In genomic region chr13:17116073-17116472, GRCm38 (mm10) we compare ENCODE assay signal across 19 mouse cellular contexts.
"Had no signal": no experiment of that assay in that cellular context is flagged by ENCODE, and none has a peak within 500 bp of the region (broad histone marks: within the 10 kb centered on the region; RNA-seq: fewer than 3 reads in every experiment).

No protein-coding gene starts in this region.

- H3K9ac ChIP-seq: liver, postnatal 0 days; lung, embryonic 15.5 days; midbrain, embryonic 12.5 days; neural tube, embryonic 13.5 days; stomach, embryonic 15.5 days had no signal

- H3K4me3 ChIP-seq: lung, embryonic 15.5 days; midbrain, embryonic 10.5 days; midbrain, embryonic 12.5 days; myocyte; neural tube, embryonic 13.5 days; stomach, embryonic 15.5 days had no signal

- H3K4me1 ChIP-seq: lung, embryonic 15.5 days; midbrain, embryonic 10.5 days; midbrain, embryonic 12.5 days; neural tube, embryonic 13.5 days; stomach, embryonic 15.5 days had no signal

- ATAC-seq: liver, postnatal 0 days; lung, postnatal 0 days; midbrain, embryonic 16.5 days had no signal

- H3K9me3 ChIP-seq: lung, embryonic 15.5 days; midbrain, embryonic 10.5 days; midbrain, embryonic 12.5 days; neural tube, embryonic 13.5 days; stomach, embryonic 15.5 days had no signal

- H3K27ac ChIP-seq: lung, embryonic 15.5 days; macrophage; midbrain, embryonic 10.5 days; midbrain, embryonic 12.5 days; neural tube, embryonic 13.5 days; stomach, embryonic 15.5 days; stomach, postnatal 0 days had no signal

- H3K36me3 ChIP-seq: lung, embryonic 15.5 days; midbrain, embryonic 10.5 days; midbrain, embryonic 12.5 days; neural tube, embryonic 13.5 days; stomach, embryonic 15.5 days had no signal

- H3K4me2 ChIP-seq: lung, embryonic 15.5 days; midbrain, embryonic 12.5 days; neural tube, embryonic 13.5 days; stomach, embryonic 15.5 days had no signal

- DNase-seq: liver, postnatal 0 days; lung, adult 2 months; lung, postnatal 14 days; lung, postnatal 36 days; midbrain, embryonic 14.5 days; right cerebral cortex, postnatal 14 days; thymus, adult 2 months; thymus, postnatal 25 days; thymus, postnatal 4 days had no signal

- H3K27me3 ChIP-seq: lung, embryonic 15.5 days; midbrain, embryonic 12.5 days; neural tube, embryonic 13.5 days; stomach, embryonic 15.5 days had no signal
